Mouse (Mus musculus) C2C12 (cell line): ENCODE data around the gene Zfp692.

ENCODE experiments used
- CEBPB ChIP-seq: IDR thresholded peaks from one replicate; pipeline ENCODE4 v1.6.1; 2011; ENCODE audit warnings: low read depth, mild to moderate bottlenecking, control low read depth, moderate library complexity
- CTCF ChIP-seq: IDR thresholded peaks from one replicate; pipeline ENCODE4 v1.5.1; 2011; ENCODE audit not compliant: control insufficient read depth, insufficient read depth, insufficient read length
- FOSL1 ChIP-seq: IDR thresholded peaks from one replicate; pipeline ENCODE4 v1.8.0; 2011; ENCODE audit warnings: mild to moderate bottlenecking, low read length; ENCODE audit not compliant: poor library complexity, insufficient read depth, severe bottlenecking
- MAX ChIP-seq: IDR thresholded peaks from one replicate; pipeline ENCODE4 v1.6.1; 2011; ENCODE audit warnings: mild to moderate bottlenecking, control low read depth
- MYOD1 ChIP-seq: IDR thresholded peaks from one replicate; pipeline ENCODE4 v1.6.1; 2011; ENCODE audit warnings: low read depth; ENCODE audit not compliant: control insufficient read depth, insufficient read length
- MYOG ChIP-seq: IDR thresholded peaks from one replicate; pipeline ENCODE4 v1.6.1; 2011; ENCODE audit not compliant: control insufficient read depth, insufficient read length; ENCODE audit errors: extremely low read depth
- USF1 ChIP-seq: IDR thresholded peaks from one replicate; pipeline ENCODE4 v1.6.1; 2011; ENCODE audit warnings: low read depth, mild to moderate bottlenecking, control low read depth, moderate library complexity

DNA sequence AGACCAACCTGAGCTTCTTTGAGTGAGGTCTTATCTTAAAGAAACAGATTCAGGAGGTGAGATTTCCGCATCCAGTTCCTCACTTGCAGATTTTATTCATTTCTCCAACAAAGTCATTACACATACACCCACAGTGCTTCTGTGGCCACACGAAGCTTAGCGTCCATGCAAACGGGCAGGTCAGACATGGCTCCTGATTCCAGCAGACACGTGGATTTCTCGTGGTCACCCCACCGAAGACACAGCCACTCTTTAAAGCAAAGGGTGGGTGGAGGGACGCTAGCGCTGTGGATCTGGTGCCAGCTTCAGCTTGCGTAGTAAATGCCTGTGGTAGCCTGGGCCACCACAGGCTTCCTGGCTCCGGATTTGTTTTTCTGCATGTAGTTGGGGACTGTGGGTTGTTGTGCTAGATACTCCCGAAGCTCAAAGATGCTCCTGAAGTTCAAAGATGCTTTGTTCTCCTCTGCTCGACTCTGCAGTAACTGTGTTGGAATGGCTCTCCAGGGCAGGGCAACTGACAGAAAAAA, 24.8 kb upstream of the Zfp692 start:
- no peak for TF ChIP-seq USF1
- no peak for TF ChIP-seq CTCF
- TF ChIP-seq MAX = no peak
- TF ChIP-seq CEBPB = no peak
- TF ChIP-seq MYOG = no peak
- no peak for TF ChIP-seq MYOD1
- no peak for TF ChIP-seq FOSL1
